Mouse (Mus musculus) forebrain, embryonic 13.5 days (tissue): ENCODE results near the gene Hist2h2aa2. TPM values are rescaled to one million over a fixed set of nuclear protein-coding genes. Genes with fewer than 3 reads are reported as not detected.
"Not testable (repeated sequence)": the region's sequence is repeated elsewhere in the genome, so short reads cannot be mapped to it uniquely, and the experiment has no call there.

Source experiments
- ATAC-seq: fragments of 200-750 bp; cut with Nextera tagmentation; 2 replicates; pipeline ENCODE4 v1.8.0; 2017
- H3K27ac ChIP-seq: fragments of 300-500 bp; sonication (generic); 2 replicates; pipeline ENCODE4 v1.5.1; 2015; ENCODE audit warnings: inconsistent platforms, mild to moderate bottlenecking, moderate library complexity
- H3K27me3 ChIP-seq: fragments of 300-500 bp; sonication (generic); 2 replicates; pipeline ENCODE4 v1.6.1; 2015; ENCODE audit warnings: mild to moderate bottlenecking, inconsistent platforms
- H3K36me3 ChIP-seq: fragments of 300-500 bp; sonication (generic); 2 replicates; pipeline ENCODE4 v1.6.1; 2015; ENCODE audit warnings: mild to moderate bottlenecking, inconsistent platforms; ENCODE audit not compliant: poor library complexity, severe bottlenecking
- H3K4me1 ChIP-seq: fragments of 300-500 bp; sonication (generic); 2 replicates; pipeline ENCODE4 v1.6.1; 2015; ENCODE audit warnings: inconsistent platforms
- H3K4me2 ChIP-seq: fragments of 300-500 bp; sonication (generic); 2 replicates; pipeline ENCODE4 v1.6.1; 2015; ENCODE audit warnings: inconsistent platforms, mild to moderate bottlenecking, moderate library complexity
- H3K4me3 ChIP-seq: fragments of 300-500 bp; sonication (generic); 2 replicates; pipeline ENCODE4 v1.5.1; 2015; ENCODE audit warnings: mild to moderate bottlenecking, inconsistent platforms
- H3K9ac ChIP-seq: fragments of 300-500 bp; sonication (generic); 2 replicates; pipeline ENCODE4 v1.6.1; 2015; ENCODE audit warnings: mild to moderate bottlenecking, inconsistent platforms
- H3K9me3 ChIP-seq: fragments of 300-500 bp; sonication (generic); replicated peaks from 2 replicates; pipeline ENCODE4 v1.6.1; 2016; ENCODE audit warnings: inconsistent platforms
- WGBS: fragments of 180-500 bp; shearing (Covaris S2); methylation state at CpG from one replicate; pipeline ENCODE4 v1.1.7; 2015; 5-methylcytosine and 5-hydroxymethylcytosine counted together
- polyA plus RNA-seq: library from polyadenylated mRNA; unstranded; fragments of >200 nt; fragmentation: Nextera tagmentation; extraction: Ambion mirVana; gene quantifications from 2 replicates; pipeline ENCODE4 v1.2.1, GENCODE M21; 2015

Hist2h2aa2 gene
- polyA plus RNA-seq, 1 experiment from 2014 or later: 91.2 TPM

DNA sequence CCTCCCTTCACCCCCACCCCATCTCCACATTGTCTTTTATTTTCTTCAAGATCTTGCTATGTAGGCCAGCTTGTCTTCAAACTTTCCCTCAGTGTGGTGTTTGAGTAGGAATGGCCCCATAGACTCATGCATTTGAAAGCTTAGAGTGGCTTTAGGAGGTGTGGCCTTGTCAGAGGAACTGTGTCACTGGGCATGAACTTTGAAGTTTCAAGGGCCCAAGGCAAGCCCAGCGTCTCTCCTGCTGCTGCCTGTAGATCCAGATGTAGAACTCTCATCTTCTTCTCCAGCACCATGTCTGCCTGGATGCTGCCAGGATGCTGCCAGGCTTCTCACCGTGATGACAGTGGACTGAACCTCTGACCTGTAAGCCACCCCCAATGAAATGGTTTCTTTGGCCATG is 11.2 kb downstream of the Hist2h2aa2 start:
- no peak overlapping the region for H3K27ac ChIP-seq
- H3K36me3 ChIP-seq: no peaks in the 10 kb centered on the region
- 77% methylated on average over 2 of the region's 2 CpGs for WGBS
- no peak for ATAC-seq
- peaks cover 20% of the 10 kb centered on the region for H3K4me1 ChIP-seq
- H3K4me2 ChIP-seq: no peak overlapping the region
- H3K9ac ChIP-seq: no peak overlapping the region
- no peaks in the 10 kb centered on the region for H3K9me3 ChIP-seq
- no peak overlapping the region for H3K4me3 ChIP-seq
- no peaks in the 10 kb centered on the region for H3K27me3 ChIP-seq

DNA sequence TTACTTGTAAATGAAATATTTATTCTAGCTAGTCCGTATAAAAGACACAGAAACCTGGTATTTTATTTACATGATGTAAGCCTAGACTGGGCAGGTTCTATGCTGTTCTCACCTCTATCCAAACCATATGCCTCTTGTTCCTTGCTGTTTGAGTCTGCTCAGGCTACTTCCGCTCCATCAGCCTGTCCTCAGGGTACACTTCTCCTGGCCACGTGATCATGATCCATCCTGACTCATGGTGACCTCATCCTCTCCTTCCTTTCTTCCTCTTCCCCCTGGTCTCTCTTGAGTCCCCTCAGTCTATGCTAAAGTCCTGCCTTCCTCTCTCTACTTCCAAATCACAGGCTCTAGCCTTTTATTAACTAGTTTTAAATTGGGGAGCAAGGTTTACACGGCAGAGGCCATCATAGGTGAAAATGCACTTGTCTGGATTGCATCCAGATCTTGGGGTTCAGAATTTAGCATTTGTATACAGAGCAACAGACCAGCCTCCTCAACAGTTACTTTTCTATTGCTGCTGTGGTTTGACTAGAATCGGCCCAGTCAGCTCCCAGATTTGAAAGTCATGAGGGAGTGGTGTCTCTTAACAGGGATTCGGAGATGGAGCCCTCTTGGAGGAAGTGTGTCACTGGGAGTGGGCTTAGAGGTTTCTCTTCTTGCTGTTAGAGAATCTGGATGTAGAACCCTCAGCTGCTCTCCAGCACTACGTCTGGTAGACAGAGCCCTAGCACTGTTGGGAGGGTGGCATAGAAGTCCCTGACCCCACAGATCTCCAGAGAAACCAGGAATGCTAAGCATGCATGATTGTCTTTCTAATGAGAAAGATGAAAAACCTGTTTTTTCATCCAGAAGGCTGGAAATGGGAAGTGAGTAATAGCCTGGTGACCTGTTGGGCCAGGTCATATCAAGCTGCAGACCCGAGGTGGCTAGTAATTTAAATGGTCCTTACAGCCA is 13.1 kb downstream of the Hist2h2aa2 start:
- Histone ChIP-seq H3K9ac (0 out of 2 replicates have a peak overlapping the region, but pooled peaks have one; percentile 0), H3K9me3 (no peaks in the 10 kb centered on the region), H3K27ac (no peak overlapping the region), H3K27me3 (no peaks in the 10 kb centered on the region), H3K36me3 (no peaks in the 10 kb centered on the region), H3K4me1 (peaks cover 38% of the 10 kb centered on the region), H3K4me2 (no peak overlapping the region), H3K4me3 (no peak overlapping the region)
- 77% methylated on average over 8 of the region's 8 CpGs for WGBS
- ATAC-seq: no peak

DNA sequence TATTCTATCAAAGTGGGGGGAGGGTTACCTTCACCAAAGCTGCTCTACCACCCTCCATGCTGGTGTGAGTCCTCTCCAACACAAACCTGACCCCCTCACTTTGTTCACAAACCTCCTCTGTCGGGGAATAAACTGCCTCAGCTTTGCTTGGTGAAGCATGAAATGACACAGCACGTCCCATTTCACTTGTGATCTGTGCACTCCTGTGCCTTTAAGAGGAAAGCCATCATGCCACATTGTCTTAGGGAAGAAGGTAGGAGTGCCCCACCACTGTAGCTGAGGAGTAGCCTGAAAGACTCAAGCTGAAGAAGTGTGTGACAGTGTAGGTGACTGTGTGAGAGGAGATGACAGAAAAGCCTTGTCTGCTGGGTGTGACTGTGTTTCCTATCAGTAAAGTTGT is 14.7 kb downstream of the Hist2h2aa2 start:
- Histone ChIP-seq H3K27me3 (no peaks in the 10 kb centered on the region), H3K9me3 (no peaks in the 10 kb centered on the region), H3K4me2 (peak overlapping the region; percentile 7; the same call in 1 of the 2 replicates), H3K27ac (no peak overlapping the region), H3K4me3 (no peak overlapping the region), H3K36me3 (no peaks in the 10 kb centered on the region), H3K4me1 (peaks cover 48% of the 10 kb centered on the region), H3K9ac (peak overlapping the region; percentile 40; the same call in 1 of the 2 replicates)
- ATAC-seq: no peak
- whole genome bisulfite sequencing: 8% methylated on average over 2 of the region's 2 CpGs

DNA sequence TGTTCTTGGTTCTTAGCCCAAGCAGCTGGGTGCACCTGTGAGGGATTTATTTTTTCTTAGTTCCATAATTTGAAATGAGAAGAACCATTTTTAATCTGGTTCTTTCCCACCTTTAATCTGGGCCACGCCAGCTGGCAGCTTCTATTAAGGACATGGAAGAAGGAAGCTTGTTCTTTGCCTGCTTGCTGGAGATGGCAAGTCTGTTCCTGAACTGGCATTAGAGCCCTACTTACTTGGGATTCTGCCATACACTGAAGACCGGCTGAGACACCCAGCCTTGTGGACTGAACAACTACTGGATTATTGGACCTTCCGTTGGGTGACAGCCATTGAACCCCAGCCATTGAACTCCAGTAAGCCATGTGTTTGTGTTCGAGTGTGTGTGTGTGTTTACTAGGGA is 17.3 kb downstream of the Hist2h2aa2 start:
- Histone ChIP-seq H3K9me3 (no peaks in the 10 kb centered on the region), H3K36me3 (no peaks in the 10 kb centered on the region), H3K27ac (no peak overlapping the region), H3K4me1 (peaks cover 55% of the 10 kb centered on the region), H3K27me3 (no peaks in the 10 kb centered on the region), H3K4me2 (peak overlapping the region; percentile 87), H3K4me3 (0 out of 2 replicates have a peak overlapping the region, but pooled peaks have one; percentile 61), H3K9ac (peak overlapping the region; percentile 88)
- ATAC-seq: no peak
- WGBS: 83% methylated on average over 4 of the region's 4 CpGs

DNA sequence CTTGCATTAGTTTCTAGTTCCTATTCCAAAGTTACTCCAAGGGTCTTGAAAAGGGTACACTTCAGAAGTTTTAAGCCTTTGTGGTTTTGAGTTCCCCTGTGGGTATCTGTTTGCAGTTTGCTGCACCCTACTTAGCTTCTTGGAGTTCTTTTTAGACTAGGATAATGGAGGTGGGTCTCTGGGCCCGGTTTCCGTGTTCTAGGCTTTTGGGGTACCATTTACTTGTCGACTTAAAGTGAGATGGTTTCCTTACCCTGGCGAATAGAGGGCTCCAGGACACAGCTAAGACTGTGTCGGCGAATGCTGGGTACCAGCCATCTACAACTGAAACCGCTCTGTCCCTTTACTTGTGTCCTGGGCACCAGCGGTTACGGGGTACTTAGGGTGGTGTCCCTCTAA is 18.4 kb downstream of the Hist2h2aa2 start:
- Histone ChIP-seq H3K9ac (peak overlapping the region; percentile 88), H3K4me3 (peak overlapping the region; percentile 61), H3K4me1 (peaks cover 55% of the 10 kb centered on the region), H3K36me3 (no peaks in the 10 kb centered on the region), H3K9me3 (no peaks in the 10 kb centered on the region), H3K27ac (peak overlapping the region; percentile 98), H3K4me2 (peak overlapping the region; percentile 87), H3K27me3 (no peaks in the 10 kb centered on the region)
- WGBS: 9% methylated on average over 9 of the region's 9 CpGs
- ATAC-seq: no peak

DNA sequence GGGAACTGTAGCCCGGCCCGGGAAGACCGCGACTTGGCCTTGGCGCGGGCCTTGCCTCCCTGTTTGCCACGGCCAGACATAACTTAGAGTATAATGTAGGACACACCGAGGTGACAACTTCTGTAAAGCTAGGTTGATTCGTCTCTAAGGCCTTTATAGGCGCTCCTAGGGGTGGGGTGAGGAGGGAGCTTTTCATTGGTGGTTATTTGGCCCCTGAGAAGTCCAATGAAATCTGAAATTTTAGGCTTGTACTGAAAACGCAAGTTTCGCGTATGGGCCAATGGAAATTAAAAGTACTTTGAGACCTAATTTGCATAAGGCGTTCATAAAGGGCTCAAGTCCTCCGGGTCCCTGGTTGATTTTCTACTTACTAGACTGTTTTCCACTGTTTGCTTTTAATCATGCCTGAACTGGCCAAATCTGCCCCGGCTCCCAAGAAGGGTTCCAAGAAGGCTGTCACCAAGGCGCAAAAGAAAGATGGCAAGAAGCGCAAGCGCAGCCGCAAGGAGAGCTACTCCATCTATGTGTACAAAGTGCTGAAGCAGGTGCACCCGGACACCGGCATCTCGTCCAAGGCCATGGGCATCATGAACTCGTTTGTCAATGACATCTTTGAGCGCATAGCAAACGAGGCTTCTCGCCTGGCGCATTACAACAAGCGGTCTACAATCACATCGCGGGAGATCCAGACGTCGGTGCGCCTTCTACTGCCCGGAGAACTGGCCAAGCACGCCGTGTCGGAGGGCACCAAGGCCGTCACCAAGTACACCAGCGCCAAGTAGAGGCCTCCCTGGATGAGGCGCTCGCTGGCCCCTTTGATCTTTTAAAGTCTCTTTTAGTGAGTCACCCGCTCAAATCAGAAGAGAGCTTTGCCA is 19.1 kb downstream of the Hist2h2aa2 start, which contains the start of the genes Hist2h2ac and Hist2h2be:
Hist2h2ac (minus strand) TSS at position 116 of the 875 bp plus-strand sequence.
Hist2h2be (plus strand) TSS at position 355 of the 875 bp plus-strand sequence.
- peaks cover 55% of the 10 kb centered on the region for H3K4me1 ChIP-seq
- H3K4me2 ChIP-seq: peak within 1 kb of the TSS; percentile 87
- peak; percentile 90 for ATAC-seq
- no peaks in the 10 kb centered on the region for H3K27me3 ChIP-seq
- WGBS: under 1% methylated on average over 43 of the region's 43 CpGs
- peak within 1 kb of the TSS; percentile 98 for H3K27ac ChIP-seq
- H3K36me3 ChIP-seq: no peaks in the 10 kb centered on the region
- H3K4me3 ChIP-seq: peak within 1 kb of the TSS; percentile 61
- H3K9ac ChIP-seq: peak within 1 kb of the TSS; percentile 88
- no peaks in the 10 kb centered on the region for H3K9me3 ChIP-seq

DNA sequence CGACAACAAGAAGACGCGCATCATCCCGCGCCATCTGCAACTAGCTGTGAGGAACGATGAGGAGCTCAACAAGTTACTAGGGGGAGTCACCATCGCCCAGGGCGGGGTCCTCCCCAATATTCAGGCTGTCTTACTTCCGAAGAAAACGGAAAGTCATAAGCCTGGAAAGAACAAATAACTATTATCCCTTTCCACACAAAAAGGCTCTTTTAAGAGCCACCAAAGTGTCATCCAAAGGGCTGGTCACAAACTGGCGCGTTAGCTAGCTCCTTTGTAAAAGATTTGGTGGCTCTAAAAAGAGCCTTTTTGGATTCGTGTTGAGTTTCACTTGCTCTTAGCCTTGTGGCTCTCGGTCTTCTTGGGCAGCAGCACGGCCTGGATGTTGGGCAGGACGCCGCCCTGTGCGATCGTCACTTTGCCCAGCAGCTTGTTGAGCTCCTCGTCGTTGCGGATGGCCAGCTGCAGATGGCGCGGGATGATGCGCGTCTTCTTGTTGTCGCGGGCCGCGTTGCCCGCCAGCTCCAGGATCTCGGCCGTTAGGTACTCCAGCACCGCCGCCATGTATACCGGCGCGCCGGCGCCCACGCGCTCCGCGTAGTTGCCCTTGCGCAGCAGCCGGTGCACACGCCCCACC is 19.8 kb downstream of the Hist2h2aa2 start:
- H3K27ac ChIP-seq: peak overlapping the region; percentile 98
- peak overlapping the region; percentile 61 for H3K4me3 ChIP-seq
- H3K9me3 ChIP-seq, H3K27me3 ChIP-seq, H3K36me3 ChIP-seq: not testable (repeated sequence)
- peak overlapping the region; percentile 87 for H3K4me2 ChIP-seq
- H3K4me1 ChIP-seq: peaks cover 48% of the 10 kb centered on the region
- H3K9ac ChIP-seq: peak overlapping the region; percentile 88
- WGBS: 0% methylated on average over 25 of the region's 47 CpGs
- ATAC-seq: peak; percentile 9

DNA sequence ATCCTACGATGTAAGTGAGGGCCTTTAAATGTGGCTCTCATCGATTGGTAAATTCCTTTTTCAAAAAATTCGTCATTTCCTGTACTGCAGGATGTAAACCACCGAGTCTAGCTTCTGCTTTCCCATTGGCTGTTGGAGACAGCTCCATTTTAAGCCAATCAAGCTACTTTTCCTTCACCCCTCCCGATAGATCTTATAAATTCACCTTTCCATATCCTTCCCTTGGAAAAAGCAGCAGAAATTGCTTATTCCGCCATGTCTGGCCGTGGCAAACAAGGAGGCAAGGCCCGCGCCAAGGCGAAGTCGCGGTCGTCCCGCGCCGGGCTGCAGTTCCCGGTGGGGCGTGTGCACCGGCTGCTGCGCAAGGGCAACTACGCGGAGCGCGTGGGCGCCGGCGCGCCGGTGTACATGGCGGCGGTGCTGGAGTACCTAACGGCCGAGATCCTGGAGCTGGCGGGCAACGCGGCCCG is 20.4 kb downstream of the Hist2h2aa2 start, which contains the start of the genes Bola1 and Hist2h2ab:
Bola1 (minus strand) TSS at position 49 of the 470 bp plus-strand sequence.
Hist2h2ab (plus strand) TSS at position 205 of the 470 bp plus-strand sequence.
- no peaks in the 10 kb centered on the region for H3K9me3 ChIP-seq
- peaks cover 42% of the 10 kb centered on the region for H3K4me1 ChIP-seq
- WGBS: 0% methylated on average over 37 of the region's 37 CpGs
- H3K27ac ChIP-seq: peak within 1 kb of the TSS; percentile 98
- peak within 1 kb of the TSS; percentile 88 for H3K9ac ChIP-seq
- no peaks in the 10 kb centered on the region for H3K27me3 ChIP-seq
- H3K36me3 ChIP-seq: no peaks in the 10 kb centered on the region
- H3K4me2 ChIP-seq: peak within 1 kb of the TSS; percentile 87
- H3K4me3 ChIP-seq: peak within 1 kb of the TSS; percentile 61
- ATAC-seq: peak; percentile 91

DNA sequence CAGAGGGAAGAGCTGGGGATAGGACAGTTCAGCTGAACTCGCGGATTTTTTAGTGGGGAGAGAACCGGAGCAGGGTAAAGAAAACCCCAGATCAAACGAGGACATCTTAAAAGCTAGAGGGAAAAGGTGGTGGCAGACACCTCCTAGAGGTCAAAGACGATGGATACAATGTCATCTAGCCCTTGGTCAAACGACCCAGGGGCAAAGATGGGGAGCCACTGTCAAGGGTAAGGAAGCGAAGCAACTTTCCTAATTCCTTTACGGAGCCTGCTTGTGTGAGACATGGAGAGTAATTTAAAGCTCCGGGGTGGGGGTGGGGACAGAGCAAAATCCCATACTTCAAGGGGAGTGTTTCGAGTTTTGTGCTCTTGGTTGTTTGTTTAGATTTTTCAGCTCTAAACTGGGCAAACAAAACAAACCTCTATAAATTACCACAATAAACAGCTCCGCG is 20.9 kb downstream of the Hist2h2aa2 start:
- no peaks in the 10 kb centered on the region for H3K27me3 ChIP-seq
- peak; percentile 39 for ATAC-seq
- H3K9ac ChIP-seq: peak overlapping the region; percentile 88
- no peaks in the 10 kb centered on the region for H3K36me3 ChIP-seq
- no peaks in the 10 kb centered on the region for H3K9me3 ChIP-seq
- peak overlapping the region; percentile 61 for H3K4me3 ChIP-seq
- WGBS: under 1% methylated on average over 12 of the region's 12 CpGs
- H3K27ac ChIP-seq: peak overlapping the region; percentile 98
- H3K4me1 ChIP-seq: peaks cover 40% of the 10 kb centered on the region
- peak overlapping the region; percentile 87 for H3K4me2 ChIP-seq

DNA sequence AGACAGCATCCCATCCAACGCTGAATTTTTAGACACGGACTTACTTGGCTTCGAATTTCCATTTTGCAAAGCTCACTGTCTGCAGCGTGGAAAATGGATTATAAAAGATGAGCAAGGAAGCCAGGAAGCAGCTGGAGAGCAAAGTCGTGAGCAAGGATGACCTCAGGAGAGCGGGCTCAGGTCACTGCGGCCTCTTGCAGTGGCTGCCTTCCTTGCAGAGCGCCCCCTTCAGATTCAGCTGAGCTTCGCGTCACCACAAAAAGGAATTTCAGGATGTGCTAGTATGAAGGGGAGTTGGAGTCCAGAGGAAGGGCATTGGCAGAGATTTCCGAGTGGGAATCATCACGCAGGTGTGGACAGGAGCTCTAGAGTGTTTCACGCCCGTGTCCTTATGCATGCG is 30.8 kb downstream of the Hist2h2aa2 start:
- Histone ChIP-seq H3K27me3 (no peaks in the 10 kb centered on the region), H3K36me3 (no peaks in the 10 kb centered on the region), H3K4me2 (no peak overlapping the region), H3K27ac (no peak overlapping the region), H3K9ac (no peak overlapping the region), H3K9me3 (no peaks in the 10 kb centered on the region), H3K4me3 (no peak overlapping the region), H3K4me1 (no peaks in the 10 kb centered on the region)
- WGBS: 28% methylated on average over 15 of the region's 15 CpGs
- ATAC-seq: no peak

DNA sequence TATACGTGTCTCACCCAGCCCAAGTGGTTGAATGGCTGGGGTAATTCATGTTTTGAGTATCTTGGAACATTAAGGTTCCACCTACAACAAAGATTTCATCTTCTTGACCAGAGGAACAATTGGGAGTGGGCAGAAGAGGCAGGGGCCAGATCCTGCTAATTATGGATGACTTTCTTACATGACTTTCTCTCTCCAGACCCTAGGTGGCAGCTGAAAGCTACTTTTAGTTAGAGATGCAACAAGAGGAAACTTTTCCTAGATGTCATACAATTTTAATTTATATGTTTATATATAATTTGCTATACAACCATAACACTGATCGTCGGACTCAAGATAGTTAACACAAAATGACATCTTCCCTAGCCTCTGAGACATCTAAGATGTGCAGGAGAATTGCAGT is 32.3 kb downstream of the Hist2h2aa2 start:
- no peaks in the 10 kb centered on the region for H3K9me3 ChIP-seq
- no peaks in the 10 kb centered on the region for H3K4me1 ChIP-seq
- 90% methylated on average over 3 of the region's 3 CpGs for WGBS
- no peaks in the 10 kb centered on the region for H3K36me3 ChIP-seq
- no peak overlapping the region for H3K27ac ChIP-seq
- H3K4me3 ChIP-seq: no peak overlapping the region
- H3K4me2 ChIP-seq: no peak overlapping the region
- no peak overlapping the region for H3K9ac ChIP-seq
- ATAC-seq: no peak
- no peaks in the 10 kb centered on the region for H3K27me3 ChIP-seq
